Mouse (Mus musculus) midbrain, embryonic 15.5 days (tissue): ENCODE data around the gene Lzic. TPM values are rescaled to one million over a fixed set of nuclear protein-coding genes. Genes with fewer than 3 reads are reported as not detected.

Experiments
- ATAC-seq: fragments of 200-750 bp; cut with Nextera tagmentation; replicated peaks from 2 replicates; pipeline ENCODE4 v1.8.0; 2017; ENCODE audit warnings: moderate TSS enrichment
- H3K27ac ChIP-seq: fragments of 300-500 bp; sonication (generic); 2 replicates; pipeline ENCODE4 v1.5.1; 2015; ENCODE audit warnings: mild to moderate bottlenecking, inconsistent platforms
- H3K27me3 ChIP-seq: fragments of 300-500 bp; sonication (generic); replicated peaks from 2 replicates; pipeline ENCODE4 v1.6.1; 2015; ENCODE audit warnings: inconsistent platforms
- H3K36me3 ChIP-seq: fragments of 300-500 bp; sonication (generic); replicated peaks from 2 replicates; pipeline ENCODE4 v1.6.1; 2015; ENCODE audit warnings: inconsistent platforms
- H3K4me1 ChIP-seq: fragments of 300-500 bp; sonication (generic); 2 replicates; pipeline ENCODE4 v1.6.1; 2015; ENCODE audit warnings: inconsistent platforms
- H3K4me2 ChIP-seq: fragments of 300-500 bp; sonication (generic); 2 replicates; pipeline ENCODE4 v1.6.1; 2015; ENCODE audit warnings: inconsistent platforms, mild to moderate bottlenecking, moderate library complexity
- H3K4me3 ChIP-seq: fragments of 300-500 bp; sonication (generic); 2 replicates; pipeline ENCODE4 v1.5.1; 2015; ENCODE audit warnings: mild to moderate bottlenecking, inconsistent platforms
- H3K9ac ChIP-seq: fragments of 300-500 bp; sonication (generic); 2 replicates; pipeline ENCODE4 v1.6.1; 2015; ENCODE audit warnings: mild to moderate bottlenecking, inconsistent platforms
- H3K9me3 ChIP-seq: fragments of 300-500 bp; sonication (generic); 2 replicates; pipeline ENCODE4 v1.6.1; 2016; ENCODE audit warnings: inconsistent platforms
- WGBS: fragments of 180-500 bp; shearing (Covaris S2); methylation state at CpG from one replicate; pipeline ENCODE4 v1.1.7; 2015; ENCODE audit warnings: mixed read lengths; 5-methylcytosine and 5-hydroxymethylcytosine counted together
- microRNA-seq: library from miRNA; unstranded; fragments of <30 nt; microRNA quantifications from one replicate; pipeline ENCODE4, GENCODE M21; 2016
- polyA plus RNA-seq: library from polyadenylated mRNA; unstranded; fragments of >200 nt; fragmentation: Nextera tagmentation; extraction: Ambion mirVana; gene quantifications from 2 replicates; pipeline ENCODE4 v1.2.1, GENCODE M21; 2015

Gene Lzic
- polyA plus RNA-seq, 1 experiment from 2014 or later: 39.9 TPM

DNA sequence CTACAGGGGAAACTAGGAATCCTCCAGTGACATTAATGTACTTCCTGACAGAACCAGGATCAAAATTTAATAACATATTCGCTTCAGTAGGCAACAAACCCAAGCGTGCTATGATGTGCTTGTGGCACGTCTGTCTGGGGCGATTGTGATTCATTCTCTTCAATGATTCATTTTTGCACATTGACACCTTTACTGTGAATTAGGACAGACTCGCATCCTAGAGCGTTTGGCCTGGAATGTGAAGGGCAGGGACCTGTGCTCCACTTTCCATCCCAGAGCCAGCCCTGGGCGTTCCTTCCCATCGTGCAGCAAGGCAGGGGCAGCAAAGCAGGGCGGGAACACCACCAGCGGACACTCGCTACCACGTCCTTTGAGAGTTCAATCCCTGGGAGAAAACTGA lies 57.4 kb downstream of the Lzic start:
- Histone ChIP-seq H3K4me2 (no peak overlapping the region), H3K4me1 (peaks cover 17% of the 10 kb centered on the region; the same call in 1 of the 2 replicates), H3K9ac (no peak overlapping the region), H3K36me3 (peaks cover 12% of the 10 kb centered on the region; the same call in 1 of the 2 replicates), H3K27ac (no peak overlapping the region), H3K4me3 (no peak overlapping the region), H3K9me3 (no peaks in the 10 kb centered on the region), H3K27me3 (no peaks in the 10 kb centered on the region)
- 75% methylated on average over 12 of the region's 12 CpGs for WGBS
- no peak for ATAC-seq

DNA sequence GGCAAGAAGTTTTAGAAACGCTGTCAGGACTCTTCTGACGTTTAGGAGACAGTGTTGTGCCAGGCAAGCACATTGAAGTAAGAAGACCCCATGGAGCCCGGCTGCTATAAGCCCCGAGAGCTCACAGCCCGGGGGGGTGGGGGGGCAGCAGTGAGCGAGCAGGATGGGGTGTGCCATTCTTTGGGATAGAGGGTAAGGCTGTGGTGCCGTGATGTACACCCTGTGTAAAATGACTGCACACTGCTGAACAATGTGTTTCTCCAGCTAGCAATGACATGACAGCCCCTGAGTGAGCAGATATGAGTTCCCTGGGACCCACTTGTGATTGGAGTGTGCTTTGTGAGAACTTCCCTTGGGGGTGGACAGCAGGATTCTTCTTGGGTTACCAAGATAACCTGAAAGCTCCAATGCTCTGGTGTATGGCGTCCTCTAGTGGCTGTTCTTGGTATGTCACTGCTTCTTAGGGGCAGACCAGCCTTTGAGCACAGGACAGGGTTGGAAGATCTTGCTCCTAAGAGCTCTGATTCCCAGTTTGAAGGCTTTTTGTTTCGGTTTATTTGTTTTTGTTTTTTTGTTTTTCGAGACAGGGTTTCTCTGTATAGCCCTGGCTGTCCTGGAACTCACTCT lies 58.0 kb downstream of the Lzic start:
- WGBS: 39% methylated on average over 10 of the region's 10 CpGs
- H3K4me1 ChIP-seq: peaks cover 17% of the 10 kb centered on the region; the same call in 1 of the 2 replicates
- H3K9ac ChIP-seq: no peak overlapping the region
- H3K4me2 ChIP-seq: no peak overlapping the region
- peak; percentile 19; the same call in 1 of the 2 replicates for ATAC-seq
- H3K36me3 ChIP-seq: peaks cover 12% of the 10 kb centered on the region; the same call in 1 of the 2 replicates
- no peak overlapping the region for H3K27ac ChIP-seq
- H3K27me3 ChIP-seq: no peaks in the 10 kb centered on the region
- no peaks in the 10 kb centered on the region for H3K9me3 ChIP-seq
- H3K4me3 ChIP-seq: no peak overlapping the region

- Histone ChIP-seq H3K4me1 (0 out of 2 replicates have a peak, but pooled peaks cover 3% of the 10 kb centered on the region), H3K9ac (no peak overlapping the region), H3K9me3 (no peaks in the 10 kb centered on the region), H3K27me3 (no peaks in the 10 kb centered on the region), H3K4me2 (no peak overlapping the region), H3K27ac (no peak overlapping the region), H3K36me3 (peaks cover 12% of the 10 kb centered on the region; the same call in 1 of the 2 replicates), H3K4me3 (no peak overlapping the region)
- WGBS: 85% methylated on average over 8 of the region's 8 CpGs
- no peak for ATAC-seq
These were observed 59.9 kb downstream of the Lzic start for GRCm38 (mm10) chr4:149544892-149545291.

Small RNA genes within 50 kb of the gene (microRNA-seq; reads per million reads assigned to microRNA genes)
- 0.92 reads per million for gene Mir5616

Other genes with a start within 250 kb of the Lzic start
- 147 and 154 TPM in 2 replicates for gene Kif1b, start 177.5 kb upstream of the Lzic start, polyA plus RNA-seq
- gene Ube4b, start 58.5 kb upstream of the Lzic start, polyA plus RNA-seq: 58.7 and 64.5 TPM in 2 replicates
- gene Rbp7, start 30.3 kb upstream of the Lzic start, polyA plus RNA-seq: 0.99 TPM in 1 of 2 replicates, not detected in the other
- not detected in 2 replicates for gene Tmem274, start 7.9 kb upstream of the Lzic start, polyA plus RNA-seq
- 7.2 and 7.9 TPM in 2 replicates for gene Nmnat1, start within 50 bp of the Lzic start, polyA plus RNA-seq
- gene Ctnnbip1, start 33.0 kb downstream of the Lzic start, polyA plus RNA-seq: 99.5 and 106 TPM in 2 replicates
- gene Clstn1, start 101.2 kb downstream of the Lzic start, polyA plus RNA-seq: 163 and 164 TPM in 2 replicates
- 14.0 and 15.5 TPM in 2 replicates for gene Pik3cd, start 217.3 kb downstream of the Lzic start, polyA plus RNA-seq